Mouse (Mus musculus) spleen, postnatal 36 days (tissue): ENCODE results near the gene Trim47.

ENCODE experiments used
- DNase-seq, 2 experiments: peaks; one replicate each; pipeline ENCODE4 v3.0.0; 2022; ENCODE audit warnings: low spot score in 2 of 2, mixed read lengths in 1 of 2

Trim47 gene

GRCm38 (mm10) chr11:116127156-116127980 is at the start of gene Trim47:
Gene Trim47, minus strand, starts transcription at chr11:116127210.
- peak; percentile 26 to 48 for DNase-seq

- DNase-seq, result no peak
These were observed 49.0 kb upstream of the Trim47 start for GRCm38 (mm10) chr11:116176010-116176409.

- no peak for DNase-seq
These were observed 47.9 kb upstream of the Trim47 start for GRCm38 (mm10) chr11:116174775-116175448.

GRCm38 (mm10) chr11:116171959-116172358 is 44.9 kb upstream of the Trim47 start:
- no peak for DNase-seq

- no peak for DNase-seq
These were observed 43.2 kb upstream of the Trim47 start for GRCm38 (mm10) chr11:116170003-116170800.

- no peak for DNase-seq
These were observed 42.2 kb upstream of the Trim47 start for GRCm38 (mm10) chr11:116169214-116169613.

GRCm38 (mm10) chr11:116167884-116168439 is 41.0 kb upstream of the Trim47 start, which contains the start of gene Fbf1:
Gene Fbf1, minus strand, starts transcription at chr11:116168166.
- peak; percentile 95 for DNase-seq

- DNase-seq, result no peak
These were observed 40.2 kb upstream of the Trim47 start for GRCm38 (mm10) chr11:116167232-116167631.

- DNase-seq, result no peak
These were observed 36.0 kb upstream of the Trim47 start for GRCm38 (mm10) chr11:116163002-116163401.

GRCm38 (mm10) chr11:116162146-116162545 is 35.1 kb upstream of the Trim47 start:
- no peak for DNase-seq

- DNase-seq, result no peak
These were observed 34.3 kb upstream of the Trim47 start for GRCm38 (mm10) chr11:116161312-116161711.

GRCm38 (mm10) chr11:116150960-116151359 is 23.9 kb upstream of the Trim47 start:
- peak; percentile 43 to 64 for DNase-seq

- no peak for DNase-seq
These were observed 22.3 kb upstream of the Trim47 start for GRCm38 (mm10) chr11:116149341-116149740.

- no peak for DNase-seq
These were observed 21.8 kb upstream of the Trim47 start for GRCm38 (mm10) chr11:116148761-116149221.

- no peak for DNase-seq
These were observed 19.4 kb upstream of the Trim47 start for GRCm38 (mm10) chr11:116146294-116146985.

- DNase-seq, result no peak
These were observed 18.7 kb upstream of the Trim47 start for GRCm38 (mm10) chr11:116145481-116146293.

GRCm38 (mm10) chr11:116143468-116143867 is 16.5 kb upstream of the Trim47 start:
- no peak for DNase-seq

- DNase-seq, result peak; percentile 38 to 62
These were observed 15.4 kb upstream of the Trim47 start for GRCm38 (mm10) chr11:116142211-116142991.

- peak; percentile 87 to 92 for DNase-seq
These were observed 11.6 kb upstream of the Trim47 start, which contains the start of gene Mrpl38 for GRCm38 (mm10) chr11:116138468-116139138. Gene Mrpl38, minus strand, starts transcription at chr11:116138868.
